20 mouse cellular contexts compared by ENCODE assay signal in genomic region chr10:40651676-40652075, GRCm38 (mm10). TPM values are rescaled to one million over a fixed set of nuclear protein-coding genes. Genes with fewer than 3 reads are reported as not detected.
"Had no signal": no experiment of that assay in that cellular context is flagged by ENCODE, and none has a peak within 500 bp of the region (broad histone marks: within the 10 kb centered on the region; RNA-seq: fewer than 3 reads in every experiment).

No protein-coding gene starts in this region.

- DNase-seq: kidney, adult 2 months; kidney, postnatal 25 days; liver, embryonic 13.5 days; lung, adult 2 months; lung, postnatal 10 days; lung, postnatal 36 days; retina, postnatal 1 day; thymus, adult 2 months; thymus, postnatal 14 days; thymus, postnatal 4 days had no signal

- H3K27ac ChIP-seq: kidney, postnatal 0 days; liver, embryonic 13.5 days; midbrain, embryonic 10.5 days; midbrain, embryonic 13.5 days; neural tube, embryonic 13.5 days; stomach, embryonic 15.5 days had no signal

- H3K4me3 ChIP-seq: liver, embryonic 13.5 days; megakaryocyte, embryonic 14.5 days; midbrain, embryonic 10.5 days; midbrain, embryonic 13.5 days; myocyte; neural tube, embryonic 13.5 days; stomach, embryonic 15.5 days had no signal

RNA-seq across cellular contexts. Expression of gene Ddo, which starts 21.9 kb away (rescaled TPM):
- total RNA-seq: monocyte, adult 5-6 weeks had no signal

RNA-seq across cellular contexts. Expression of gene Mettl24, which starts 31.4 kb away (rescaled TPM):
- total RNA-seq: liver, adult 2 months; monocyte, adult 5-6 weeks; neutrophil, adult 5-6 weeks had no signal
